Mouse (Mus musculus) urinary bladder, postnatal 4 days (tissue): Measurements from ENCODE around the gene Nr1d2.
"Not testable (repeated sequence)": the region's sequence is repeated elsewhere in the genome, so short reads cannot be mapped to it uniquely, and the experiment has no call there.

Experiments
- DNase-seq, 2 experiments: peaks; one replicate each; pipeline ENCODE4 v3.0.0; 2021 to 2022; ENCODE audit warnings: low spot score in 2 of 2

The Nr1d2 gene

DNA sequence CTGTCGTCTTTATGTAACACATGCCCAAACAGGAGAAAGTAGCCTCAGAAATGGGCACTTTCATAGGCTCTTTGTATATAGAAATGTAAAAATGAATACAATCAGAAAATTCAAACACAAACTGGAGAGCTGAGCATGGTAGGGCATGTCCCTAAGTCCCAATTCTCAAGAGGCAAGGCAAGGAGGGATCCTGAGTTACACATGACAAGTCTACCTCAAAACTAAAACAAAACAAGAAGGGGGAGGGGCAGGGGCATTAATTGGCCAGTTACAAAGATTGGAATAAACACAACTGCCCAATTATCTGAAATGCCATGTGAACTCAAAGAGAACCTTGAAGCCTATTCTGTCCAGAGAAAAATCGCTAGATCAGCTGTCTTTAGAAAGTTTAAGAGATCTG lies 5.9 kb downstream of the Nr1d2 start:
- DNase-seq = no peak

- DNase-seq = not testable (repeated sequence)
Observed at GRCm38 (mm10) chr14:18231866-18232265, 7.1 kb downstream of the Nr1d2 start.

GRCm38 (mm10) chr14:18229751-18230150 lies 9.2 kb downstream of the Nr1d2 start:
- not testable (repeated sequence) for DNase-seq

DNA sequence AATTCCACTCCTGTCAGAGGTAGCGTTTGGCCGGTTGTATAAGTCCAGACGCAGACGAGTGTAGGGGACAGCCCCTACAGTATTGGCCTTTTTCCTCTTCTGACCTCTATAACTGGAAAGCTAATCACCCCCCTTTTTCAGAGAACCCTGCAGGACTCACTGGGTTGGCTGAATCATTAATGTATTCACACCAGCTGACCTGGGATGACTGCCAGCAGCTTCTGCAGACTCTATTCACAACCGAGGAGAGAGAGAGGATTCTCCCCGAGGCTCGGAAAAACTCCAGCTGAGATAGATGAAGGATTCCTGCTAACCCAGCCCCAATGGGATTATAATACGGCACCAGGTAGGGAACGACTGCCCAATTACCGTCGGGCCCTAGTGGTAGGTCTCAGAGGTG lies 12.7 kb downstream of the Nr1d2 start:
- not testable (repeated sequence) for DNase-seq

GRCm38 (mm10) chr14:18225431-18225830 lies 13.5 kb downstream of the Nr1d2 start:
- not testable (repeated sequence) for DNase-seq

DNA sequence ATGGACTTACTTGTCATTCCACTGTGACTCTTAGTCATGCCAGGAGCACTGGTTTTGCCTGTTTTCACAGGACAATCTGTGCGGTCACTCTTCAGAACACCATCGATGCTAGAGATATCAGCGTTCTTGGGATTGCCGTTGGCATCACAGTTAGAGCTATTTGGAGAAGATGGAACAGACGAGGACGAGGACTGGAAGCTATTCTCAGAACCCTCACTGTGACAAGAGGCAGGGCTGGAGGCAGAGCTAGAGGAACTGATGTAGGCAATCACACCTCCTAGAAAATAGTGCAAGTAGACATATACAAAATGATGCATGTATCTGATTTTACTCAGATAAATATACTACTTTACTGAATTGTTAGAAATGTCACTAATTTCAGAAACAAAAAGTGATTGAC lies 16.9 kb downstream of the Nr1d2 start:
- no peak for DNase-seq

- DNase-seq = no peak
Observed at GRCm38 (mm10) chr14:18217158-18217557, 21.8 kb downstream of the Nr1d2 start.

DNA sequence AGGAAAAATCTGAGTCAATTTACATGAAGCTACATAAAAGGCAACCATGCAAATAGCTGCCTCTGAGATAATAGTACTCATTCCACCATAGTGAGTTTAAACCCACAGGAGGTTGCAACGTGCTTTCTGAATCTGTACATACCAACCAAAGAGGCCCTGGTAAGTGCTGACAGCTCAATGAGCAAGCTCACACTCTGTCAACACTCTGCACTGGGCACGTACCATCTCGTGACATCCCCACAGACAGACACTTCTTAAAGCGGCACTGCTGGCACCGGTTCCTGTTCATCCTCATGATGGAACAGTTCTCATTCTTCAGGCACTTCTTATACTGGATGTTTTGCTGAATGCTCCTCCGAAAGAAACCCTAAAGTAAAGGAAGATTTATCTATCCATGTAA lies 22.5 kb downstream of the Nr1d2 start:
- no peak for DNase-seq

GRCm38 (mm10) chr14:18210795-18211194 lies 28.1 kb downstream of the Nr1d2 start:
- DNase-seq = no peak

- not testable (repeated sequence) for DNase-seq
Observed at GRCm38 (mm10) chr14:18204315-18204714, 34.6 kb downstream of the Nr1d2 start.

GRCm38 (mm10) chr14:18201413-18201812 lies 37.5 kb downstream of the Nr1d2 start:
- DNase-seq = no peak

DNA sequence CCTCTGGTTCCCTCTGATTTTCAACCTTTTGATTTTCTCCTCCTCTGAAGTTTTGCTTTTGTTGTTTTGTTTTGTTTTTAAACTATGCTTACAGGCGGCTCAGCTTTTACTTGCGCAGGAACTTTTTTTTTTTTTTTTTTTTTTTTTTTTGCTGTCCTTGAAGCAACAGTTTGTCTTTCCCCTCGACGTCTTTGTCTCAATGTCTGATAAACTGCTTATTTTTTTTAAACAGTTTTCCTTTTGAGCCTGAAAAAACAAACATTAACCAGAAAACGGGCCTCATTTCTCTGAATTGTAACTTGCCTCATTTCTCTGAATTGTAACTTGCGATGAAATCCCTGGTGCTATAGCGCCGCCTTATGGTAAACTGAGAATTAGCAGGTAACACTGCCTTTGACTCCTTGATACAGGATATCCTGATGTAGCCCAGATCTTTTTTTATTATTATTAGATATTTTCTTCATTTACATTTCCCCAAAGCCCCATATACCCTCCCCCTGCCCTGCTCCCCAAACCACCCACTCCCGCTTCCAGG lies 52.0 kb downstream of the Nr1d2 start:
- no peak for DNase-seq

- not testable (repeated sequence) for DNase-seq
Observed at GRCm38 (mm10) chr14:18177531-18177930, 61.4 kb downstream of the Nr1d2 start.

- DNase-seq = no peak
Observed at GRCm38 (mm10) chr14:18167597-18167996, 71.3 kb downstream of the Nr1d2 start.

- no peak for DNase-seq
Observed at GRCm38 (mm10) chr14:18167041-18167440, 71.9 kb downstream of the Nr1d2 start.
